Mouse (Mus musculus): ENCODE results near the gene Rabl6. TPM values are rescaled to one million over a fixed set of nuclear protein-coding genes. Genes with fewer than 3 reads are reported as not detected.
A peak's percentile ranks its signal among the peaks of the same experiment; 100 is the strongest.
"Not testable (repeated sequence)": the region's sequence is repeated elsewhere in the genome, so short reads cannot be mapped to it uniquely, and the experiment has no call there.

Gene Rabl6
- polyA plus RNA-seq, 1 experiment from 2014 or later = 64.2 TPM

GRCm38 (mm10) chr2:25571221-25571620 lies 37.1 kb downstream of the Rabl6 start:
- Histone ChIP-seq H3K27ac (no peak overlapping the region), H3K4me2 (no peak overlapping the region), H3K9ac (no peak overlapping the region), H3K4me3 (replicated peaks) (no peak overlapping the region), H3K27me3 (replicated peaks) (peaks cover under 1% of the 10 kb centered on the region; the same call in 1 of the 2 replicates), H3K36me3 (0 out of 2 replicates have a peak, but pooled peaks cover 4% of the 10 kb centered on the region), H3K9me3 (no peaks in the 10 kb centered on the region), H3K4me1 (peaks cover 22% of the 10 kb centered on the region)
- 77% methylated on average over 4 of the region's 4 CpGs for WGBS
- no peak for ATAC-seq (ENCODE audit: insufficient read depth, low FRiP score, low read depth)

- H3K9ac ChIP-seq = no peak overlapping the region
- H3K36me3 ChIP-seq = peaks cover 14% of the 10 kb centered on the region; the same call in 1 of the 2 replicates
- H3K27ac ChIP-seq = no peak overlapping the region
- no peaks in the 10 kb centered on the region for H3K27me3 ChIP-seq (replicated peaks)
- H3K4me1 ChIP-seq = peaks cover 13% of the 10 kb centered on the region
- no peak for ATAC-seq (ENCODE audit: insufficient read depth, low FRiP score, low read depth)
- no peak overlapping the region for H3K4me3 ChIP-seq (replicated peaks)
- H3K9me3 ChIP-seq = no peaks in the 10 kb centered on the region
- no peak overlapping the region for H3K4me2 ChIP-seq
- WGBS = 89% methylated on average over 3 of the region's 3 CpGs
These were observed 39.0 kb downstream of the Rabl6 start for GRCm38 (mm10) chr2:25569323-25569722.

GRCm38 (mm10) chr2:25568473-25569019 lies 39.8 kb downstream of the Rabl6 start:
- Histone ChIP-seq H3K36me3 (peaks cover 22% of the 10 kb centered on the region; the same call in 1 of the 2 replicates), H3K4me3 (replicated peaks) (no peak overlapping the region), H3K4me2 (no peak overlapping the region), H3K27me3 (replicated peaks) (no peaks in the 10 kb centered on the region), H3K9ac (no peak overlapping the region), H3K9me3 (no peaks in the 10 kb centered on the region), H3K4me1 (peaks cover 6% of the 10 kb centered on the region), H3K27ac (no peak overlapping the region)
- 84% methylated on average over 6 of the region's 6 CpGs for WGBS
- no peak for ATAC-seq (ENCODE audit: insufficient read depth, low FRiP score, low read depth)

- Histone ChIP-seq H3K27me3 (replicated peaks) (no peaks in the 10 kb centered on the region), H3K4me3 (replicated peaks) (no peak overlapping the region), H3K27ac (no peak overlapping the region), H3K9ac (no peak overlapping the region), H3K36me3 (peaks cover 42% of the 10 kb centered on the region), H3K9me3 (no peaks in the 10 kb centered on the region), H3K4me1 (no peaks in the 10 kb centered on the region), H3K4me2 (no peak overlapping the region)
- 72% methylated on average over 6 of the region's 6 CpGs for WGBS
- ATAC-seq (ENCODE audit: insufficient read depth, low FRiP score, low read depth) = no peak
These were observed 41.8 kb downstream of the Rabl6 start for GRCm38 (mm10) chr2:25566558-25566957.

GRCm38 (mm10) chr2:25565741-25566140 lies 42.6 kb downstream of the Rabl6 start:
- Histone ChIP-seq H3K4me2 (no peak overlapping the region), H3K9ac (no peak overlapping the region), H3K4me3 (replicated peaks) (no peak overlapping the region), H3K27me3 (replicated peaks) (no peaks in the 10 kb centered on the region), H3K27ac (no peak overlapping the region), H3K36me3 (peaks cover 50% of the 10 kb centered on the region), H3K4me1 (no peaks in the 10 kb centered on the region), H3K9me3 (no peaks in the 10 kb centered on the region)
- 91% methylated on average over 8 of the region's 8 CpGs for WGBS
- no peak for ATAC-seq (ENCODE audit: insufficient read depth, low FRiP score, low read depth)

GRCm38 (mm10) chr2:25561946-25562345 lies 46.4 kb downstream of the Rabl6 start:
- Histone ChIP-seq H3K9me3 (no peaks in the 10 kb centered on the region), H3K4me2 (no peak overlapping the region), H3K4me3 (replicated peaks) (no peak overlapping the region), H3K4me1 (peaks cover 14% of the 10 kb centered on the region), H3K27me3 (replicated peaks) (no peaks in the 10 kb centered on the region), H3K36me3 (peaks cover 51% of the 10 kb centered on the region), H3K9ac (no peak overlapping the region), H3K27ac (no peak overlapping the region)
- no peak for ATAC-seq (ENCODE audit: insufficient read depth, low FRiP score, low read depth)
- 80% methylated on average over 9 of the region's 9 CpGs for WGBS

- 87% methylated on average over 8 of the region's 8 CpGs for WGBS
- no peak overlapping the region for H3K27ac ChIP-seq
- peaks cover 14% of the 10 kb centered on the region for H3K4me1 ChIP-seq
- H3K27me3 ChIP-seq (replicated peaks) = no peaks in the 10 kb centered on the region
- H3K9ac ChIP-seq = no peak overlapping the region
- no peak overlapping the region for H3K4me3 ChIP-seq (replicated peaks)
- ATAC-seq (ENCODE audit: insufficient read depth, low FRiP score, low read depth) = no peak
- no peaks in the 10 kb centered on the region for H3K9me3 ChIP-seq
- no peak overlapping the region for H3K4me2 ChIP-seq
- H3K36me3 ChIP-seq = peaks cover 51% of the 10 kb centered on the region
These were observed 47.8 kb downstream of the Rabl6 start for GRCm38 (mm10) chr2:25560551-25560950.

- peaks cover 34% of the 10 kb centered on the region for H3K36me3 ChIP-seq
These were observed 49.5 kb downstream of the Rabl6 start for GRCm38 (mm10) chr2:25558774-25559173.

GRCm38 (mm10) chr2:25557964-25558360 lies 50.4 kb downstream of the Rabl6 start:
- WGBS = under 1% methylated on average over 24 of the region's 24 CpGs
- H3K27ac ChIP-seq = peak overlapping the region; percentile 72
- H3K36me3 ChIP-seq = peaks cover 26% of the 10 kb centered on the region
- ATAC-seq (ENCODE audit: insufficient read depth, low FRiP score, low read depth) = no peak
- peak overlapping the region; percentile 97 for H3K9ac ChIP-seq
- peak overlapping the region; percentile 91 for H3K4me3 ChIP-seq (replicated peaks)
- peak overlapping the region; percentile 88 for H3K4me2 ChIP-seq
- no peaks in the 10 kb centered on the region for H3K9me3 ChIP-seq
- H3K4me1 ChIP-seq = peaks cover 14% of the 10 kb centered on the region
- H3K27me3 ChIP-seq (replicated peaks) = no peaks in the 10 kb centered on the region

More at GRCm38 (mm10) chr2:25558774-25559173, 49.5 kb downstream of the Rabl6 start:
- H3K27me3 ChIP-seq (replicated peaks) = no peaks in the 10 kb centered on the region
- peaks cover 14% of the 10 kb centered on the region for H3K4me1 ChIP-seq
- H3K9ac ChIP-seq = peak overlapping the region; percentile 97; the same call in 1 of the 2 replicates
- no peaks in the 10 kb centered on the region for H3K9me3 ChIP-seq
- no peak for ATAC-seq (ENCODE audit: insufficient read depth, low FRiP score, low read depth)
- peak overlapping the region; percentile 88 for H3K4me2 ChIP-seq
- WGBS = 62% methylated on average over 6 of the region's 6 CpGs
- H3K27ac ChIP-seq = 0 out of 2 replicates have a peak overlapping the region, but pooled peaks have one; percentile 14
- H3K4me3 ChIP-seq (replicated peaks) = peak overlapping the region; percentile 91

- peak; percentile 97 for ATAC-seq (ENCODE audit: insufficient read depth, low FRiP score, low read depth)
- under 1% methylated on average over 61 of the region's 61 CpGs for WGBS
These were observed 50.9 kb downstream of the Rabl6 start, which contains the start of gene Edf1 for GRCm38 (mm10) chr2:25557221-25557963. Gene Edf1 (plus strand): TSS chr2:25557847.

GRCm38 (mm10) chr2:25556296-25556695 lies 52.0 kb downstream of the Rabl6 start:
- Histone ChIP-seq H3K4me3 (replicated peaks) (no peak overlapping the region), H3K27ac (no peak overlapping the region), H3K9ac (no peak overlapping the region), H3K9me3 (no peaks in the 10 kb centered on the region), H3K4me2 (no peak overlapping the region), H3K36me3 (peaks cover 10% of the 10 kb centered on the region), H3K27me3 (replicated peaks) (no peaks in the 10 kb centered on the region), H3K4me1 (peaks cover 14% of the 10 kb centered on the region)
- no peak for ATAC-seq (ENCODE audit: insufficient read depth, low FRiP score, low read depth)
- 56% methylated on average over 1 of the region's 1 CpGs for WGBS

More at GRCm38 (mm10) chr2:25557221-25557963, 50.9 kb downstream of the Rabl6 start, which contains the start of gene Edf1:
- H3K9ac ChIP-seq = peak within 1 kb of the TSS; percentile 97
- peaks cover 21% of the 10 kb centered on the region for H3K36me3 ChIP-seq
- H3K9me3 ChIP-seq = no peaks in the 10 kb centered on the region
- peaks cover 14% of the 10 kb centered on the region for H3K4me1 ChIP-seq
- H3K27ac ChIP-seq = peak within 1 kb of the TSS; percentile 72
- H3K4me2 ChIP-seq = peak within 1 kb of the TSS; percentile 88
- H3K4me3 ChIP-seq (replicated peaks) = peak within 1 kb of the TSS; percentile 91
- H3K27me3 ChIP-seq (replicated peaks) = no peaks in the 10 kb centered on the region

GRCm38 (mm10) chr2:25555479-25555878 lies 52.8 kb downstream of the Rabl6 start:
- H3K4me3 ChIP-seq (replicated peaks) = not testable (repeated sequence)

More at GRCm38 (mm10) chr2:25555479-25555878, 52.8 kb downstream of the Rabl6 start:
- H3K36me3 ChIP-seq; H3K9me3 ChIP-seq; H3K27ac ChIP-seq; H3K9ac ChIP-seq; H3K4me2 ChIP-seq; H3K27me3 ChIP-seq (replicated peaks); ATAC-seq (ENCODE audit: insufficient read depth, low FRiP score, low read depth): not testable (repeated sequence)
- WGBS = 58% methylated on average over 2 of the region's 2 CpGs
- H3K4me1 ChIP-seq = peaks cover 14% of the 10 kb centered on the region

Measured in stomach, embryonic 15.5 days (tissue).